Mouse (Mus musculus): Measurements from ENCODE around the gene Vegfc.
A peak's percentile ranks its signal among the peaks of the same experiment; 100 is the strongest.

Vegfc gene

DNA sequence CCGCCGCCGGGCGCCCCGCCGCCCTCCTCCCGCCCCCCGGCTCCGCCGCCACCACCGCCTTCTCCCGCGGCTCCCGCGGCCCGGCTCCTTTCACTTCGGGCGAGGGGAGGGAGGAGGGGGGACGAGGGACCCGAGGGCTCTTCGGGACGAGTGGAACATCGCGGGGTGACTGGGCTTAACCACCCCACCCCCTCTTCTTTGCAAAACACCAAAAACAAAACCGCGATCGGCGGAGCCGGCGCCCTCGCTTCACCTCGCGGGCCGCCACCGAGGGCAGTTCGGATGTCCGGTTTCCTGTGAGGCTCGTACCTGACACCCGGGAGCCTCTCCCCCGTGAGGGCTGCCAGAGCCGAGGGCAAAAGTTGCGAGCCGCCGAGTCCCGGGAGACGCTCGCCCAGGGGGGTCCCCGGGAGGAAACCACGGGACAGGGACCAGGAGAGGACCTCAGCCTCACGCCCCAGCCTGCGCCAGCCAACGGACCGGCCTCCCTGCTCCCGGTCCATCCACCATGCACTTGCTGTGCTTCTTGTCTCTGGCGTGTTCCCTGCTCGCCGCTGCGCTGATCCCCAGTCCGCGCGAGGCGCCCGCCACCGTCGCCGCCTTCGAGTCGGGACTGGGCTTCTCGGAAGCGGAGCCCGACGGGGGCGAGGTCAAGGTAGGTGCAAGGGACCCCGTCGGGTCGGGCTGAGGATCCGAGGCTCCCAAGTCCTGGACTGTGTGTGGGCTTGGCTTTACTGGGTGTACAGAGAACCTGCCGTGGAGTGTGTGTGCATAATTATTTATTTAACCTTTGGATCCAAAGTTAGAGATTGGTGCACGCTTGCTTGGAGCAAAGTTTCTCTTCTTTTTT, at the start of gene Vegfc:
TSS of gene Vegfc (plus strand) at position 336 of the 850 bp plus-strand sequence.
- DNase-seq (ENCODE audit: low spot score in 2 of 2), result peak in 1 of 2 experiments; percentile 14

DNA sequence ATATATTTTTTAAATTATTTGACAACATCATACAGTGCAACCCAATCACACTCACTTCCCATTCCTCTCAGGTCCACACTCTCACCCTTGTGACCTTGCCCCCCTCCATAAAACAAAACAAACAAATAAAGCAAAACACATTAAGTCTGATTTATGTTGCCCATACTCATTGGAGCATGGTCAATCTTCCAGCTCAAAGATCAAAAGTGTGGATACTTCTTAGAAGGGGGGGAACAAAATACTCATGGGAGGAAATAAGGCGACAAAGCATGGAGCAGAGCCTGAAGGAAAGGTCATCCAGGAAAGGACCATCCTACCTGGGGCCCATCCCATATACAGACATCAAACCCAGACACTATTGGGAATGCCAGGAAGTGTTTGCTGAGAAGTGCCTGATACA, 42.8 kb upstream of the Vegfc start:
- no peak for DNase-seq (ENCODE audit: low spot score in 2 of 2)

DNA sequence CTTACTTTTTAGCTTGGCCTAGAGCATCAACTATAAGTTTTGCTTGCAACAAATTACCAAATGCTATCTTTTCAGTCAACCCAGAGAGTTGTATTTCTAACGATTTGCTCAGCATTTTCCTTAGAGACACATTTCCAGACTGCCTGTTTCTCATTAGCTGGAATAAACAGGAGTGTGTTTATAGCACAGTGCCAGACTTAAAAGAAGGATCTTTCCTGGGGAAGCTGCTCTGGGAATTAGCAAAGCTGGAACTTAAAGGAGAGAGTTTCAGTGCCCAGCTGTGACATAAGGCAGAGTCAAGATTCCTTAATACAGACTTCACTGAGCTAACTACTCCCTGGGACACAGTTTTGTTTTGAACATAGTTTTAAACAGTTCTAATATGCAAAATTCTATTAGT, 34.8 kb upstream of the Vegfc start:
- no peak for DNase-seq (ENCODE audit: low spot score in 2 of 2)

DNA sequence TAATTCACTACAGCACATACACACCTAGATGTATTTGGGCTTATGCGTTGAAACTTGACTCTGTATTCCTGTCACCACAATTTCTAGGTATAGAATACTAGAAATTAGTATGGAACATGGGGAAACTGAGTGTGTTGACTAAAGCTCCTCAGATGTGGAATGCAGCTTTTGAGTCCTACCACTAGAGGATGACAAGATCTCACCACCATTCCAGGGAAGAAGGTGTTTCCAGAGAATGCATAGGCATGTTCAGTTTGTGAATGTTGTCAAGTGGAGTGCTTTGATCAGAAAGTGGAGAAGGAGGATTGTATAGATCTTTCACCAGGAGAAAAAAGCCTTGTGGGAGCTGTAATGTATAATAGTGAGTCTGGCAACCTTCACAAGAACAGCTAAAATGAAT, 33.9 kb upstream of the Vegfc start:
- DNase-seq (ENCODE audit: low spot score in 2 of 2), result no peak

DNA sequence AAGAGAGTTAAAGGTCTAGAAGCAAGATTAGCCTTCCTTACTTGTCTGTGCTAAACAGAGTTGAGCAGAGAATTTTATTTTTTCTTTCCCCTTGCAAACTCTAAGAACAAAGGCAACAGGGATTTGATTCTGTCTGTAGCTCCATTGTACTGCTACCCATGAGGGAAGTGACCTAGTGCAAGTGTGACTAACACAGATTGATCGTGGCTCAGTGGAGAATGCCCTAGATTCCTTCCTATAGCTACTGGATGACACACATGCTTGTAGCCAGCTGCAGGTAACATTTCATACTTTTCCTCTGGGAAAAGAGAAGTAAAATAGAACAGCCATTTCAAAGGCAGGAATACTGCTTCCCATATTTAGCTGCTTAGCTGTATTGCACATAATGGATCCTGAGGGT, 24.2 kb upstream of the Vegfc start:
- DNase-seq (ENCODE audit: low spot score in 2 of 2), result no peak

DNA sequence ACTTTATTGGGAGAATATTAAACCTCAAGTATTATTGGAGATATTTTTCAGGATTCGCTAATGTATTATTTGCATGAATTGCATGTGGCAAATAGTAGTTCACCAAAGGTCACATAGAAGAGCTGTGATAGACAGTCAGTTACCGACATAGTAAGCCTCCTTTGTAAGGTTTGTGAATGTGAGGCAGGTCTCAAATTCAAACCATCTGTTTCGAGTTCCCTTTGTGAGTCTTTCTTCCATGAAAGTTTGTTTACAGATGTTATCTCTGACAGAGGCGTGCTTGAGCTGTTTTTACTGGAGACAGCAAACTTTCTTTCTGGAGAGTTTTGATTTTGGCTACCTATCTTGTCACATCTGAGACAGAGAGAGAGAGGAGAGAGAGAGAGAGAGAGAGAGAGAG, 11.9 kb upstream of the Vegfc start:
- no peak for DNase-seq (ENCODE audit: low spot score in 2 of 2)

DNA sequence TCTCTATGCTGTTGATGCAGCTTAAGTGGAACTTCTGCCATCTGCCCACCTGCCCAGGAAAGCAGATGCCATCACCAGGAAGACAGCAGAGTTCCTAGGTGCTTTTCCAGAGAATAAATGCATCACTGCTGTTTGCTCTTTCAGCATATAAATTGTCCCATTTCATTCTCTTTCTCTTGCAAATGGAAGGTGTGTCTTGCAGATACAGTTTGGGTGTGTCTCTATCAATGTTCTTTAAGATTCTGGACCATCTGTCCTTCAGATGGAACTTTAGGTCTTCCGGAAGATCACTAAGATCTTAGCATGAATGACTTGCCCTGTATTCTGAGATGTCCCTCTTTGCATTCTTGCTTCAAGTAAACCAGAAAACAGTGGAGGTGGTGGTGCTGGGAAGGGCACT, 1.1 kb upstream of the Vegfc start:
- DNase-seq (ENCODE audit: low spot score in 2 of 2), result no peak

DNA sequence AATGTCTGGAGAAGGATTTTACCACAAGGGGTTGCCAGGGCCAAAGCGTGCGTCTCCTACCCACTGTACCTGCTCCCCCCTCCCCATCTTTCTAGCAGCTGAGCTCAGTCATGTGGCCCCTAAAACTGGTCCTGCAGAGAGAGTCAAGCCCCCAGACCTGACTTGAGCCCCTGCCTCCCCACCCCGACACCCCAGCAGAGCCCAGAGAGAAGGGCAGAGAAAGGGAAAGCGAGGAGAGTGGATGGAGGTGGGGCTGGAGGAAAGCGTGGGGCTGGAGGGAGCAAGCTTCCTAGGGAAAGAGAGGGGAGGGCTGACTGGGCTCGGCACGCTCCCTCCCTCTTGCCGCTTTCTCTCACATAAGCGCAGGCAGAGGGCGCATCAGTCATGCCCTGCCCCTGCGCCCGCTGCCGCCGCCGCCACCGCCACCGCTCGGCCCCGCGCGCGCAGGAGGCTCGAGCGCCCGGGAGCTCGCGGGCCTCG, 575 bp upstream of the Vegfc start:
- peak in 1 of 2 experiments; percentile 23 for DNase-seq (ENCODE audit: low spot score in 2 of 2)

DNA sequence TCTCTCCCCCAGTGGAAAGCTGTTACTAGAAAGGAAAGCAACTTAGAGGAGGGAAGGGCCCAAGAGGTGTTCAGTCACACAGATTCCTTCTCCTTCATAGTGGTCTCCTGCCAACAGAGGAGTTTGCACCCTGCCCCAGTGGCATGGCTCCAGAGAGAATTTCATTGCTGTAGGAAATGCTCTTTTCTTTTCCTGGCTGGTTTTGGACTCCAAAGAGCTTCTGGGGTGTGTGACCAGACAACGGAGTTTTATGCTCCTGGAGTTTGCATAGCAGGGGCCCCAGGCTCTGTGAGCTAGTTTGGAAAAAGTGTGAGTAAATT, 675 bp downstream of the Vegfc start:
- no peak for DNase-seq (ENCODE audit: low spot score in 2 of 2)

DNA sequence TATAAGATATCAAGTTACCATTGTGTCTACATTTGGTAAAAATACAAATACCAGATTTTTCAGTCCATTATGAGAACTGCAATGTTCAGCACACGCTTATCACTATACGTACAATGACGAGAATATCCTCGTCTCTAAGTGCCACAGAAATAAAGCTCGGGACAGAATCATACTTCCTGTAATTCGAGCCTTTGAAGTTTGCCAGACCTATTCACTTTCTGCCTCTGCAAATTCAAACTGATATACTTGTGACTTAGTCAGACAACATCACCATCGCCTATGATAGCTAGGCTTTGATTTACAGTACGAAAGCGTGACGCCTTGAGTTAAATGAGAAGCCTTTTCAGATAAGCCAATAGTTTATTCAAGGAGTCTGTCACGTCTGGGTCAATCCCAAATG, 1.6 kb downstream of the Vegfc start:
- DNase-seq (ENCODE audit: low spot score in 2 of 2), result no peak

DNA sequence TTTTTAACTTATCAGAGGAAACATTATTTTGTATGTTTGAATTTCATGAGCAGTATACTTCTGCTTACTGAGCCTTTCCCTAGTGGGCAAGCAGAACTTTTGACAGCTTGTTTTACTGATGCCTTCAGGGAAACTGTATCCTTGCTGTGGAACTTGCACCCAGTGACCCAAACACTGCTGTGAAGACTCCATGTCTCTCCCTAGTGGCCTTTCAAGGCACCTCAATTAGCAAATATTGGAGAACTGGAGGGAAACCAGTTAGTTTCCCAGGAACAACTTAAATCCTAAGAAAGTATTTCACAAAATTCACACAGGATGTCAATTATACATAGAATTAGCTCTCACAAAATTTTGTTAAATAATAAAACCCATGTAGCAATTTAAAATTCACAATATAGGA, 2.2 kb downstream of the Vegfc start:
- no peak for DNase-seq (ENCODE audit: low spot score in 2 of 2)

DNA sequence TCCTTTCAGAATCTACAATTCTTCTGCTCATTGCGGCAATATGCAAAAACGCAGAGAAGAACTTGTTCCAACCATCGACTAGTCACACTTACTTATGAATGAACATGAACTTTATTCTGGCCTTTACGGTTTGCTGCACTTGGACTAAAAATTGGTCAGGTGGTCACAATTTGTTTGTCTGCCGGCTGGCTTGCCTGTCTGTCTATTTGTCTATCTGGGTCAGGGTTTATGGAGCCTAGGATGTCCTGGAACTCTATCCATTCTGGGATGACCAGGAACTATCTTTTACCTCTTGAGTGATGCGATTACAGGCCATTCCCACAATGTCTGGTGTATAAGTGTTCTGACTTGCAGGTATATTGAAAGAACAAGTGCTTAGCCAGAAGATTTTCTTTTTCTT, 8.5 kb downstream of the Vegfc start:
- DNase-seq (ENCODE audit: low spot score in 2 of 2), result no peak

DNA sequence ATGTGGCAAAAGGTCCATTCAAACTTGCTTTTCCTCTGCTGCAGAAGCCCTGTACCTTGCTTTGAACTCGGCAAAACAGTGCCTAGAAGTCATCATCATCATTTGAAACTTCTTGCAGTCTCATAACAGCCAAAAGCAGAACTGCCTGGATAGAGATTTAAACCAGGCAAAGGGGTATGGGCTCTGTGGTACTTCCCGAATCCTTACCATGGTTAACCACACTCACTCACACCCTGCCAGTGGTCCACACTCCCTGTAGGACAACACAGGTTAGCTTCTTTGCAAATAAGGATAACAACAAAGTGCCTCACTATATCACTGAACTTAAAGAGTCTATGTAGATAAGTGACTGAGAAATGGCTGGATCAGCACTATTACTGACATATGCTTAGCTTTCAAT, 9.7 kb downstream of the Vegfc start:
- DNase-seq (ENCODE audit: low spot score in 2 of 2), result no peak

DNA sequence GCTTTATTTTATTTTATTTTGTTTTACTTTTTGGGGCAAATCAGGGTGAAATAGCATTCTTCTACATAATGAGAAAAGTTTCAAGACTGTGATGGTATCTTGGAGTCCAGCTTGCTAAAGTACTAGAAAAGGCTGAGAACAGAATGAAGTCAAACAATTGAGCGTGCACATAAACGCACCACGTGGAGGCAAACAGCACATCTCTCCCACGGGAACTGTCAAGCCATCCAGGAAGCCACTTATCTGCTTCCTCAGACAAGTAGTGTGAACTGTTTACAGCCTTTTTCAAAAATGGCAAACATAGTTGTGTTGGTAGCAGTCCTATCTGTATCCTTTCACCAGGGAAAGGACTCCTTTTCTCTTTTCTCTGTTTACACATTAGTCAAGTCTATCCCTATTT, 11.8 kb downstream of the Vegfc start:
- no peak for DNase-seq (ENCODE audit: low spot score in 2 of 2)

DNA sequence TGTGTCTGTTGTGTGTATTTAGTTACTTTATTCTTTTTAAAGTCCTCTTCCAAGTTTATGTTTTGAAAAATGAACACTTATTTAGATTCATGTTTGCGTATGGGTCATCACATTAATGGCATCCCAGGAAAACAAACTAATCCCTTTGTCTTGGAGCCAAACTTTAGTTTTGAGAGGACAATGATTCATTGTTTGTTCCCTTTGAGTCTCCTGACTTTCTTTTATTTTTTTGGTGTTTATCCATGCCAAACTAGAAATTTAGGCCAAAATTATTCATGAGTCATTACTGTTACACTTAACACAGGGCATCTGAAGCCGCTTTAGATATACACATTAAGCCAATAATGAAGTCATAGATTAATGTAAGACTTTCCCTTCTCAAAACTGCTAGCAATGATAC, 12.5 kb downstream of the Vegfc start:
- DNase-seq (ENCODE audit: low spot score in 2 of 2), result no peak

DNA sequence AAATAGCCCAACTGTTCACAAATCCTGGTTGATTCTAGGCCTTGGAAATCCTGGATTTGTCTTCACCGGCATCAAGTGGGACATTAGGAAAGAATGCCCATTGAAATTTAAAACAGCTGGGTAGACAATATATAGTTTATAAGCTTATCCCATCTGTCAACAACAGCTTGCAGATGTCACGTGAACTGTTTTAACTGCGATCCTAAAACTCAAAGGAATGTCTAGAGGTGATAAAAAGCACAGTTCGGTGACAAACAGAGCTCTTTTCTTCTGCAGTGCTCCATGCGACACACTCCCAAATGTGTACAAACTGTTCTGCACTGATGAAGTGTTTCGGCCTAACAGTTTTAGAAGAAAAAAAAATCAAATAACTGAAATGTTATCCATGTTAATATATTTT, 22.7 kb downstream of the Vegfc start:
- DNase-seq (ENCODE audit: low spot score in 2 of 2), result no peak

DNA sequence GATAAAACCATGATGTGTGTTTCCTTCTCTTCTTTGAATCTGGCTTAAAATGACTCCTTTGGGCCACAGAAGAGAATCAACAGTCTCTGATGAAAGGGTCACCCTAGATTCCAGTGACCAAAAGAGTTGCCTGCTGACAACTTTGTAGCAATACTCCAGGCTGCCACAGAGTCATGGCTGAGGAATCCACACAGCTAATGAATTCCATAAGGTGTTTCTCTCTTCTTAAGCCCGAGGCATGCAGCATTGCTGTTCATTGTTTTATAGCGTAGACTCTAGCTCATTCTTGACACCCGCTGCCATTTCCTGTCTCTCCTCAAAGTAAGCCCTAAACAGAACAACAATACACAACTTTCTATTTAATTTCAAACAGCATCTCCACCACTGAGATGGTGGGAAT, 37.2 kb downstream of the Vegfc start:
- no peak for DNase-seq (ENCODE audit: low spot score in 2 of 2)

DNA sequence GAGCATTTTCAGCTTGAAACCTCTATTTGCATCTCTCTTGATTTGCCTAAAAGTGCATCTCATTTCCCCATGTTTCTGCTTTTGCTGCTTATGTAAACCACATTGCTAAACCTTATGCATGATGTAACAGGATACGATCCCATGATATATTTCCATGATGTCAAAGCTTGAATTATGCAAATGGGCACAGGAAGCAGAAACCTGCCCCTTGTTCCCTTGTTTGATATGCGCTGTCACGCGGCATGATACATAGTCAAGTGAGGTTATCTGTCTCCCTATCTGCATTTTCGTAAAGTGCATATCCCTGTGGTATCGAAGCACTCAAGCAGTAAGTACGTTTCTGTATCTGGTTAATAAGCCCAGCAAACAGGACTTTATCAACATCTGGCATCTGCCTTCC, 42.7 kb downstream of the Vegfc start:
- DNase-seq (ENCODE audit: low spot score in 2 of 2), result no peak

DNA sequence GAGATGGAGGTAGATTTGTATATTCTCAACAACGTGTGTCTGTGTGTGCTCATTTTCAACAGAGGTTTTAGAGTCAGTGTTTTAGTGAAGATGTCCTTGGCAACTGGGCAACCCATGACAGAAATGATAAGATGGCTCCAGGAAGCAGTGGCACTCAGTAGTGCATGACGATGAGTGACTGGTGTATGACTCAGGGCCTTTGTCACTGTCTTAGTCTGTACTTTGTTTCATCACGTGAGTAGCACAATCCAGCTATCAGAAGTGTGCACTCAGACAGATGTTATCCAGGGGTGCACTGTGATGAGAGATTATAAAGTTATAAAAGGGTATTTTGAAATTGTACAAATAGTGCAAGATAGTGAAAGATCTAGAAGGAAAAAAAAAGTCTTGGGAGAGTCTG, 44.5 kb downstream of the Vegfc start:
- DNase-seq (ENCODE audit: low spot score in 2 of 2), result no peak

DNA sequence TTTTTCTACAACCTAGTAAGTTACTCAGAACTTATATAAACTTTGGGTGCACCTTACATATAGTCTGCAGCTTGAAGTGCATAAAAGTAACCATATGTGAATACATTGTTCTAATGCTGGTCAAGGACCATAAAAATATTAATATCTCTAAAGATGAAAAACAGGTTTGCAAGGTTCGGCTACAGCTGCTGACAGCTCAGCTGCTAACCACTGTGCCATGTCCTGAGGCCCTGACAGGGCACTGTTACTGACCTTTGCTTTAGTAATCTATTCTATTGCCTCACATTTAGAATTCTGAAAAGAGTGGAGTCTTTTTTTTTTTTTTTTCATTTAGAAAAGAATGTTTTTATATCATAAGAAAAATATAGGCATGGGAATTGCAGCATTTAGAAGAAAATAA, 44.9 kb downstream of the Vegfc start:
- DNase-seq (ENCODE audit: low spot score in 2 of 2), result no peak

DNA sequence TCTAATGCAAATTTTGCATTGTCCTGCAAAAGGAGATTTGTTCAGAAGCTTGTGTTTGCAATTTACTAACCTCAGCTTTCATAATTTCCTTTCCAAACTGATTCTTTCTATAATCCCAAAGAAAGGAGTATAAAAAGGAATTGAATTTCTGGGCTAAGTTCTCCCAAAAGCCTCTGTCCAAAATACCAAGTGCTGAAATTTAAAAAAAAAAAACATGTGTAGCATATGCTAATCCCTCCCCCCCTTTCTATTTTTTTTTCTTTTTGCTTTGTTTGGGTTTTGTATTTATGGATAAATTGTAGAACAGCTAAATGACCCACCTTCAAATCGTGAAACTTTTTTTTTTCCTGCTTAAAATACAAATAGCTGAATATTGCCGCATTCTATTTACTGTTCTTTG, 53.2 kb downstream of the Vegfc start:
- no peak for DNase-seq (ENCODE audit: low spot score in 2 of 2)

DNA sequence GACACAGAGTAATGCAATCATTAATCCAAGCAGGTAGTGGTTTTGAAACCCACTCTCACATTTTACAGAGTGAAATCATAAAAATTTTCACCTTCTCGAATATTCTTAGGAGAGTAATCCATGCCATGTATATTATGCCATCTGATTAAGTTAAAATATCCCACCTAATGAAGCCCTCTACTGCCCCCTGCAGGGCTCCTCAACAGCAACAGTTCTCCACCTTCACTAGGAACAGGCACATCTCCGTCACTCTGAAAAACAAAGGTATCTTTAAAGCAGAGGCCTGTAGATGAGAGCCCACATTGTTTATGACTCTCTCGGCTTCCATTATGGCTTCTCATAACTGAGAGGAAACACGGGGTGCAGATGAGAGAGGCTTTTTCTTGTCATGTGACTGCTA, 75.8 kb downstream of the Vegfc start:
- DNase-seq (ENCODE audit: low spot score in 2 of 2), result no peak

DNA sequence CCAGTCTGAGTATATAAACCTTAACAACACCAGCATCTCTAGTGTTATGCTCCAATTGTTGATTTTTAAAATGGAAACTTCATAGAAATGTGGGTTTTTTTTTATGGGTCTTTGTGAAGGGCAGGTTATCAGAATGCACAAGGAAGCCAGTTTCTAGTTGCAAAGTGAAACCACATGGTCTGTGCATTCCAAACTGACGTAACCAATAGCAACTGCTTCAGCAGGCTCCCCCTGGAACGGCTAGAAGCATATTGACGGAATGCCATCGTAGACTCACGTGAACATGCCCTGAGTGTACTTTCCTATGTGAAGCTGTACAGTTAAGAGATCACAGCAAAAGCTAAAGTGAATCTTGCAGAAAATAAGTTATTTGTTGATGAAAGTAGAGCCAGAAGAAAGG, 86.1 kb downstream of the Vegfc start:
- no peak for DNase-seq (ENCODE audit: low spot score in 2 of 2)

DNA sequence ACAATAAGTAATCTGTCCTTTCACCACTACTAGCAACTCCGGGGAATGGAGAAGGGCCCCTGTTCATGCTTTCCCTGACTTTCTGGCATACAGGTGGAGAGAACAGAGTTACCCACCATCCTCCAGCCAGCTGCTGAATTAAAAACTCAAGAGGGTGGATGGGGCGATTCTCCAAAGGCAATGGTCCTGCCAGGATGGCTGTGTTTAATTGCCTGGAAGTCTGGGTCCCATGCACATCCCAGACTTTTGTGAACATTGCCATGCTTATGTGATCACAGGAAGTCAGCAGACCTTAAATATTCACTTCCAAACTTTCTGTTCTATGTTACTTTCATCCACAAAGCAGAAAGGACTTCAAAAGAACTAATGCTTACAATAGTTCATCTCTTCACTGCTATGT, 107.9 kb downstream of the Vegfc start:
- no peak for DNase-seq (ENCODE audit: low spot score in 2 of 2)

All from left cerebral cortex, adult 9 months (tissue).